Mouse (Mus musculus): ENCODE data around the gene Micu1.

Micu1 gene

GRCm38 (mm10) chr10:59813759-59814158, 111.5 kb downstream of the Micu1 start:
- no peak for DNase-seq

- DNase-seq, result peak; percentile 27
Observed at GRCm38 (mm10) chr10:59814505-59815155, 112.4 kb downstream of the Micu1 start.

- peak; percentile 67 for DNase-seq
Observed at GRCm38 (mm10) chr10:59816569-59816968, 114.3 kb downstream of the Micu1 start.

DNA sequence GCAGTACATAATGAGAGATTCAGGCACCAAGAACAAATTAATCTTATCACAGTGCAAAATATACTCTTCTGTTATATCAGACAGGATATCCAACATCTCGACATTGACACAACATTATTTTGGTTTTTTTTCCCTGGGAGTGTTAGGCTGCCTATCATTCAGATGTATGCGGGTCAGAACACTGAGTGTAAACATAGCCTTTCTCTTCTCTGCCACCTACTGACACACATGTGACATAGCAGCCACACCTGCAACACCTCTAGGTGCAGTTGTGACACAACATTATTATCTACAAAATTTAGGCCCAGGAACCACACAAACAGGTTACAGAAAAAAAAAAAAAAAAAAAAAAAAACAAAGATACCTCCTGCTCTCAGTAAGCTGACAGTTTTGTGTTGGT, 115.3 kb downstream of the Micu1 start:
- no peak for DNase-seq

- peak; percentile 32 for DNase-seq
Observed at GRCm38 (mm10) chr10:59817991-59818390, 115.7 kb downstream of the Micu1 start.

- no peak for DNase-seq
Observed at GRCm38 (mm10) chr10:59819146-59819545, 116.9 kb downstream of the Micu1 start.

DNA sequence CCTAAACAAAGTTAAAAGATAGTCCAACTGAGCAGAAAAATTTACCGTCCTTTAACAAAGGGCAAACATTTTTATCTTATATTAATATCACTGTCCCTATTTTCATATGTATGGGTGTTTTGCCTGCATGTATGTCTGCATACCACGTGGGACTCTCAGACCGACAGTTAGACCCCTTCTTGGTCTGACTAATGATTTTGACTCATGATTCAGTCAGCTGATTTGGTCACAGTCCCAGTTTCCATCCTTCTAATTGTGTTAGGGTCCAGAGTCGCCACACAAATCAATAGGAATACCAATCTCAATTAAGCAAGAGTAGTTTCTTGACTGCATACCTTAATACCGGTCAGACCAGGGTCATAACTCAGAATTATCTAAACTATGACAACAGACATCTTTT, 118.6 kb downstream of the Micu1 start:
- DNase-seq, result no peak

- no peak for DNase-seq
Observed at GRCm38 (mm10) chr10:59821334-59822066, 119.2 kb downstream of the Micu1 start.

- DNase-seq, result no peak
Observed at GRCm38 (mm10) chr10:59822857-59823256, 120.6 kb downstream of the Micu1 start.

- peak; percentile 60 for DNase-seq
Observed at GRCm38 (mm10) chr10:59825137-59825812, 123.0 kb downstream of the Micu1 start.

GRCm38 (mm10) chr10:59829886-59830285, 127.6 kb downstream of the Micu1 start:
- no peak for DNase-seq

GRCm38 (mm10) chr10:59831950-59832349, 129.7 kb downstream of the Micu1 start:
- no peak for DNase-seq

DNA sequence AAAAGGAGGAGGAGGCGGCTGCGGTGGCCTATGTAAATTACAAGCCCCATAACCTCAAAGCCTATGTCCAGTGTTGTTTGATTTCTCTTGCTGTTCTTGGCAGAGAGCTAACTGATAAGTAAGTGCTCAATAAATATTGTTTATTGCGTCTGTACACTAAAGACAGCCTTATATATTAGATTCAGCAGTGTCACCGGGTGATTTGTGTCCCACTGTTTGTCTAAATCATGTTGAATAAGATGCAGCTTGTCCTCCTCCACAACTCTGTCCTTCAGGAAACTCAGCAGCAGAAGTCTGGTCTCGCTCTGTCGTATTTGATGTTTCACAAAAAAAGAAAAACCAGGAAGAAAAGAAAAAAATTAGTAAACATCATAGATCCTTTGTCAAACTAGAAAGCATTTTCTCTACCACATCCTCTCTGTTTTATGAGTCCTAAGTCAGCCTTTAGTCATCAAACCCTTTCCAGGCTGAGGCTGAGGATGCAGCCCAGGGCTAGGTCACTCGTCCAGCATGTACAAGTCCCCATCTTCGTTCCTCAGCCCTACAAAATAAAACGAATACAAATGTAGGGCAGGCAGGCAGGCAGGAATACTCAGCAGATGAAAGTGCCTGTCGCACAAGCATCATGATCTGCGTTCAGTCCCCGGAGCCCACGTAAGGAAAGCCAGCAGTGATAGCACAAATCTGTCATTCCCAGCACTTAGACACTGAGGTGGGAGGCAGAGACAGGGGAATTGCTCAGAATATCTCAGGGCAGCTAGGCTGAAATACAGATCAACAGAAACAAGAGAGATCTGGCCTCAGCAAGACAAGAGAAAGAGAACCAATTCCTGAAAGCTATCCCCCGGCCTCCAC, 133.3 kb downstream of the Micu1 start:
- DNase-seq, result peak; percentile 36

- no peak for DNase-seq
Observed at GRCm38 (mm10) chr10:59837490-59837889, 135.2 kb downstream of the Micu1 start.

DNA sequence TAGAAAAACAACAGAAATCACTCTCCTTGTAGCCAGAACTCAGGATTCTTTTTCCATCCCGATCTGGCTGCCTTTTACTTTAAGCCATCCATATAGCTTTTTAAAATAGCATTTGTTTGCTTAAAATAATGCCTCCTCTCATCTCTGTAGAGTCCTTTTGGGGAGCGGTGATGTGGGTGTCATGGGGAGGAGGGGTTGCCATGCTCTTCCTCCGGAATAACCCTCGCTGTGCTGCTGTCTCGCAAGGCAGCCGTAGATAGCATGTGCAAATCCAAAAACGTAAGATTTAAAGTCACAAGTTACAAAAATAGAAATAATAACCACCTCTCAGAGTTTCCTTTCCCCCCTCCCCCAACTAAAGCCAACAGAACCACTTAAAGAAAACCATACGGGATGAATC, 139.2 kb downstream of the Micu1 start:
- DNase-seq, result peak; percentile 47

DNA sequence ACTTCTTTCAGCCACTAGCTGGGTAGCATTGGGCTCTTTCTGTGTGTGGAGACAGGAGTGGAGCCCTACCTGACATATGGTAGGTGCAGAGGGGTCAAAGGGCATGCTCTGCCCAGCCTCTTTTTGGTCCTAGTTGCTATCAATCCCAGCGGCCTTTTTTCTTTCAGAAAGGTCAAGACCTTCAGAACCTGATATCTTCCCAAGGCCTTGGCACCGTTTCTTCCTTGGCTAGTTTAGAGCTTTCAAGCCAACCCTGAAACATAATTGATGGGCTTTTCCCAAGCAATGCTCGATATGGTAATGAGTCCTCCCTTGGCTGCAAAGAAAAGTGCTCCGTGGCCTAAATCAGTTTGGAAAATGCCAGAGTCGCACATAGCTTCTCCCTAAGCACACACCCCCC, 140.8 kb downstream of the Micu1 start:
- DNase-seq, result no peak

- no peak for DNase-seq
Observed at GRCm38 (mm10) chr10:59844686-59845085, 142.4 kb downstream of the Micu1 start.

- peak; percentile 74 for DNase-seq
Observed at GRCm38 (mm10) chr10:59846416-59846815, 144.1 kb downstream of the Micu1 start.

DNA sequence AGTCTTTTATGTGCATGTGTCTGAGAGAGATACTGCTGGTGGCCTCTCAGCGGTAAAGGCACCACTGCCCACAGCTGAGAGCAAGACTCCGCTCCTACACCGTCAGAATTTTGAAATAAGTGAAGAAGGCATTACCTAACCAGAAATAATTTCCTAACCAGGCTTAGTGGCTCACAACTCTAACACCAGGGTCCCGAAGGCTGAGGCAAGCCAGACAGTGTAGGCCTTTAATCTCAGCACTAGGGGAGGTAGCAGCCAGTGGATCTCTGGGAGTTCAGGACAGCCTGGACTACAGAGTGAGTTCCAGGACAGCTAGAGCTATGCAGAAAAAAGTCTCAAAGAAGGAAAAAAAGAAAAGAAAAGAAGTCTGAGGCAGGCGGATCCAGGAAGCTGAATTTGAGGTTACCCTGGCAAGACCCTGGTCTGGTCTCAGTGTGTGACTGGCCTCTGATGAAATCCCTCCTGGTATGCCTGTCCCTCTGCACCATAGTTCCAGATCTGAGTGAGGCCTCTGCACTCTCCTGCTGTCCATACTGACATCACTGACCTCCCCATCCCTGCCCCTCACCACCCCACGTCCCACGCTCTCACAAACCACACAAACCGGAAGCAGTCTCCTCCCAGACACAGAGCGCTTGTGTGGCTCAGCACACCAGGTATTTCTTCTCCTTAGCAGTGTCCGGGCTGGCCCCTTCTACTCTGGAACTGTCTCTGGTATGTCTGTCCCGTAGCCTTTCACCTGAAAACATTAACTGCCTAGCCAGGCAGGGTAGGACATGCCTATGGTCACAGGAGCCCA, 146.0 kb downstream of the Micu1 start:
- DNase-seq, result no peak

DNA sequence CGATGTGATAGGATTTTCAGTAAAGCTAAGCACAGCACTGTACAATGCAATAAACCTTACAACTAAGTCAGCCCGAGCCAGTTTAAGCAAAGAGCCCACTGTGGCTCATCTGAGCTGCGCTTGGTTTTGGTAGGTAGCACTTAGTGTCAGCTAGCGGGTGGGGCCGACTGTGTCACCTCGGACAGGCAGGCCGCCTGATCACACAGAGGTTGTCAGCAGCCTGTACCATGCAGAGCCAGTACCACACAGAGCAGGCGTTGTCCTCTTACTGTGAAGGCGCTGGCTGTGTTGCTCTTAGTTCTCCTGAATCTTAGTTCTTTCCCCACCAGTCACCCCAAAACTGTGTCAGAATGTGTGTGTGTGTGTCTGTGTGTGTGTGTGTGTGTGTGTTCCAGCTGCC, 146.7 kb downstream of the Micu1 start:
- no peak for DNase-seq

DNA sequence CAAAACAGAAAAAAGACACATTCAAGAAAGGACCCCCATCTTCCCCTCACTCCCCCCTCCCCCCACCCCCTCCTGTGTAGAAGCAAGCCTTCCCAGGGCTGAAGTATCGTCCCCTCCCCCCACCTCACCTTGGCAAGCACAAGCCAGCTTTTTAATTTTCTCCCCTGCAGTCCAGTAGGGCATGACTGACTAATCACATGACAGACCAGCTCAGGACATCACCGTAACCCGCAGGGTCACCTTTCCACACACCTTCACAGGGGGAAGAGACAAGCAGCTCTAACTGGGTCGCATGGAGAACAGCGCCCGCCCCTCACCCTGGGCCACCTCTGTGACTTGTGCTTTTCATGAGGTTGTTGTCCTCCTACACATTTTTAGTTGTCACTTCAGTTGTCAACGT, 147.1 kb downstream of the Micu1 start:
- no peak for DNase-seq

- DNase-seq, result no peak
Observed at GRCm38 (mm10) chr10:59857157-59857556, 154.9 kb downstream of the Micu1 start.
